Mouse (Mus musculus): ENCODE data around the gene Mgrn1.

Gene Mgrn1

DNA sequence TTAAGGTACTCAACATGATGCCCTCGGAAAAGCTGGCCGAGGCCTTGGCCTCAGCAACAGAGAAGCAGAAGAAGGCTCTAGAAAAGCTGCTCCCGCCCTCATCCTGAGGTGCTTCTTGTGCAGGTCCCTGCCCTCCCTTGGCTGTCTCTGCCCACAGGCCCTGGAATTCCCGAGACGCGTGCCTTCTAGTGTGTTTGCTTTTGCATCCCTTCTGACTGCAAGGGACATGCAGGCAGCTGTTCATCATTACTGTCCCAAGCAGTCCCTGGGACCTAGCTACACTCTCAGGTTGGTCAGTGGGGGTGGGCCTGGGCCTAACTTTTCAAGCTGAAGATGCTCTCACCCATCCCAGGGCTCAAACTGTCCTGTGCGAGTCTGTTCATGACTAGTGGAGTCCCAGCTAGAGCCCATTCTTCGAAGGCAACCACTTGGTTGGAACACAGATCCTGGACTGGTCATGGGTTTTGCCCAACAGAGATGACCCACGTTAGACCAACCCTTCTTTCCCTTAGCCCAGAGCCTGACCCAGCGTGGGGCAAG lies 54.3 kb downstream of the Mgrn1 start:
- DNase-seq (ENCODE audit: low read depth, low spot score), result no peak

DNA sequence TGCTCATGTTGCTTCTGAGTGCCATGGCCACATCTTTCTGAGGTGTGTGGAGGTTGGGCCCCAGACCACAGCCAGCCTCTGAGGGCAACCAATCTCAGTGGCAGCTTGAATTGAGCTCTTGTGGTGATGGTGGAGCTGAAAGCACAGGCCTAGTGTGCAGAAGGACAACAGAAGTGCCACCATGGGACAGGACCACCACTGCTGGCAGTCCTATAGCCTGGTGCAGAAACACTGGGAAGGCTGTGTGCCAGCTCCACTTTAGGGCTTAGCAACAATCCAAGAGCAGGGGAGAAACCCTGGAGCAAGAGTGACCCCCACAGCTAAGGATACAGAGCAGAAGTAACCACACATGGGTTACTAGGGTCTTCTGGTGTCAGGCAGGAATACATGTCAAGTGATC lies 55.0 kb downstream of the Mgrn1 start:
- no peak for DNase-seq (ENCODE audit: low read depth, low spot score)

DNA sequence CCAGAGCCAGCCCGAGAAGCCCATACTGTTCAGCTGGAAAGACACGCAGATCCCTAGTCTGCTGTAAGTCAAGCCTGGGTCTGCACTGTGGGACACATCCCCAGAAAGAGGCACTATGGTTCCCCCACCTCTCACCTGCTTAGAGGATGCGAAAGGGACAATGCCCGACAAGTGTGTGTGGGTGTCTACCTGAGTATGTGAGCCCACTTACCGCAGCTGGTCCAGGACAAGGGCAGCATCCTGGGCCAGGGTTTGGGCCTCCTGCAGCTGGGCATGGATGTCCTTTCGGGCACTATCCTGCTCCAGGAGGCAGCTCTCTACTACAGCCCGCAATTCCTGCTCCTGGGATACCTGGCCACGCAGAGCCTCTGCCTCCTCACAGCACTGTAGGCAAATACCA lies 56.8 kb downstream of the Mgrn1 start:
- DNase-seq (ENCODE audit: low read depth, low spot score), result no peak

DNA sequence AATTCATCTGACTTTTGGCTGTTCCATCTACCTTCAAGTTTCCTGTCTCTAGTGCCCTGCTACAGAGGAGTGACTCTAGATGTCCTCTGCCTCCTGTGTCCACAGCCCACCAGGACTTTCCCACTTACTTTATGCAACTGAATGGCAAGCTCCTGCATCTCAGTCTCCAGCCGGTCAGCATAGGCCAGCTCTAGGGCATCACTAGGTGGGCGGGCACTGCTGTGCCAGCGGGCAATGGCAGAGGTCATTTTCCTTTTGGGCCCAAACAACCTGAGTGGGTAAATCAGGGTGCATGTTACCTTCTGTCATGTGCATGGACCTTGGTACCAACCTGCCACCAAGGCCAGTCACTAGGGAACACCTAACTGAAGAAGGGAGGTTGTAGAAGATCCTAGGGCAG lies 57.4 kb downstream of the Mgrn1 start:
- no peak for DNase-seq (ENCODE audit: low read depth, low spot score)

GRCm38 (mm10) chr16:4945415-4945814 lies 59.4 kb downstream of the Mgrn1 start:
- no peak for DNase-seq (ENCODE audit: low read depth, low spot score)

GRCm38 (mm10) chr16:4946155-4946554 lies 60.1 kb downstream of the Mgrn1 start:
- no peak for DNase-seq (ENCODE audit: low read depth, low spot score)

- no peak for DNase-seq (ENCODE audit: low read depth, low spot score)
Observed at GRCm38 (mm10) chr16:4947378-4947777, 61.3 kb downstream of the Mgrn1 start.

GRCm38 (mm10) chr16:4956609-4957008 lies 70.6 kb downstream of the Mgrn1 start:
- DNase-seq (ENCODE audit: low read depth, low spot score), result no peak

DNA sequence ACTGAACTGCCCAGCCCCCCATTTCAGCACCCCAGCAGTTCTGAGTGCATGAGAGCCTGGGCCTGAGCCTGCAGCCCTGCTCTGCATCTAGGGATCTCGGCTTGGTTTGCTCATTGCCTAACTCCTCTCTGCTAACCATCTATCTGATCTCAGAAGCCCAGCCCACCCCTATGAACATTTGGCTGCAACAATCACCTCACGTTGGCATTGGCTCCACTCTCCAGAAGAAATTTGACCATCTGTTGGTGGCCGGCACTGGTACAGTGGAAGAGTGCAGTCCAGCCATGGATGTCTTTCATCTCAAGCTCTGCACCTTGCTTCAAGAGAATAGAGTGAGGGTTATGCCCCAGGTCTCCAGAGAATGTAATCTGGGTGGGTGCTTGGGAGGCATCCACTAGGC lies 71.4 kb downstream of the Mgrn1 start:
- no peak for DNase-seq (ENCODE audit: low read depth, low spot score)

- no peak for DNase-seq (ENCODE audit: low read depth, low spot score)
Observed at GRCm38 (mm10) chr16:4960260-4960659, 74.2 kb downstream of the Mgrn1 start.

GRCm38 (mm10) chr16:4963346-4963745 lies 77.3 kb downstream of the Mgrn1 start:
- DNase-seq (ENCODE audit: low read depth, low spot score), result no peak

DNA sequence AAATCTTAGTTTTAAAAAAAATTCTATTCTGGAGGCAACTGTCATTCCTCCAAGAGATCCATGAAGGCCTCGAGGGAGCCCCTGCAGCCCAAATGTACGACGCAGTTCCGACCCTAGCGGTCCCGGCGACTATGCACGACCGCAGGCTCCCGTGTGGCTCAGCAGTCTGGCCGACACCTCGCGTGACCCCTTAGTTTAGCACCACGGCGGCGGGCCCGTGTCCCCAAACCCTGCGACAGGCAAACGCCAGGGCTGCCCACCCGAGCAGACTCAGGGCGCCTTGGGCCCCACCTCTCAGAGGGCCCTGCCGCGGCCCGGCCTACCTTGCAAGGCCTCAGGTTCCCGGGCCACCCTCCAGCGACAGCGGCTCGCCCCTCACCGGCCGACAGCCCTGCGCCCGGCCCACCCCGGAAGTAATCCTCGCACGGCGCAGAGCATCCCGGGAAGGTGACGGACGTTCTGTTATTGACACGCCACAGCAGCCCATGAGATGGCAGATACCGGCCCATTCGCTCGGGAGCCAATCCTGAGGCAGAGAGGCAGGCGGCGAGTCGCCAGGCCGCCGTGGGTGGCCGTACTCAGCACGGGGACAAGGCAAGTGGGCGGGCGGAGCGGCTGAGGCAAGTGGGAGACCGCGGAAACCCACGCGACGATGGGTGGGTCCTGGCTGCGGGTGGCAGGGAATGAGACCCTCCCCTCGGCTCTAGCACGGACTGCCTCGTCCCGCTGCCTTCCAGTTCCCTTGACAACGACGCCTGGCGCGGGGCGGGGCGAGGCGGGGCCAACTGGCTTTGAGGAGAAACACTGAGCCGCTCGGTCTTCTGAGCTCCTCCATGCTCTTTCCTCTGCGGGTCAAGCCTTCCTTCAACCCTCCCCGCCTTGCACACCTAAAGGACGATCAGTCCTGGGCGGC lies 78.0 kb downstream of the Mgrn1 start, which contains the start of gene Anks3:
Anks3 (minus strand) TSS at position 409 of the 913 bp plus-strand sequence.
- peak; percentile 95 for DNase-seq (ENCODE audit: low read depth, low spot score)

- DNase-seq (ENCODE audit: low read depth, low spot score), result no peak
Observed at GRCm38 (mm10) chr16:4964731-4965391, 78.8 kb downstream of the Mgrn1 start.

DNA sequence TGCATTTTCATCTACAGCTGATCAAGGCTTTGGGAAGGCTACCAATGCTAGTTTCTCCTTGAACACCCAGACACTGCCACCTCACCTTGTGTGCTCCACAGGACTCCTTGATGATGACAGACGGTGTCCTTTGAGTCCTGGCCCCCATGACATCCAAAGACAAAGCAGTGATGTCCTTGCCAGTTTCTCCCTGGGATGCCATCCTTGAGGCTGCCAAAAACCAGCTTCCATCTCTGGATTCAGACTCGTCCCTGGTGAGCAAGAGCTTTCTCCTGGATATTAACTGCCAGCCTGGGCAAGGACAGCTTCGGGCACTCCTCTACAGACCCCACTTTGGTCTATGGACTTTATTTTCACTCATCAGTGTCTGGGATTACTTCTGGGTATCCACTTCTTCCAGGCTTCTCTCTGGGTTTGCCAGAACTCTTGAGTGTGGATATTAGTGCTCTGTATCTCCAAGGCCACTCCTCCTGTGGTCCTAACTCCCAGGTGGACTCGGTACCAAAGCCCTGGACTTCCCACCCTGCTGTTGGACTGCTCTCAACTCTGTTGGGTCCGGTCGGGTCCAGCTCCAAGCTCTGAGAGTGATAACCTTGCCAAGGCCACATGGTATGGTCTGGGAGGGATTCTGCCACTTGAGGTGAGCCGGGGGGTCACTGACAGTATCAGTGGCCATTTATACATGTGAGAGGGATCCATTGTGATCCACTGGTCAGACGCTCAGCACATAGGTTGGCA lies 79.5 kb downstream of the Mgrn1 start:
- DNase-seq (ENCODE audit: low read depth, low spot score), result no peak

DNA sequence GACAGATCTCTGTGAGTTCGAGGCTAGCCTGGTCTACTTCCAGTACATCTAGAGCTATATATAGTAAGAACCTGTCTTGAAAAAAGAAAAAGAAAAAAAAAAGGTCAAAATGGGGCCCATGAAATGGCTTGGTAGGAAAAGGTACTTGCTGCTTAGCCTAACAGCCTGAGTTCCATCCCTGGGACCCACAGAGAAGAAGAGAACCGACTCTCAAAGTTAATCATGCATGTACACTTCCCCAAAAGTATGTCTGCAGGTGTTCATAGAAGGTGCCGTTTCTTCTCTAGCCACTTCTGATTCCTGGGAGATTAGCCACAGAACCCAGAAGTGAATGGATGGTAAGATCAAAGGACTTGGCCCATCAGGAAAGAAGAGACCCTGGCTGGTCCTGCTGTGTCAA lies 82.4 kb downstream of the Mgrn1 start:
- no peak for DNase-seq (ENCODE audit: low read depth, low spot score)

GRCm38 (mm10) chr16:4969055-4969843 lies 83.2 kb downstream of the Mgrn1 start:
- no peak for DNase-seq (ENCODE audit: low read depth, low spot score)

- no peak for DNase-seq (ENCODE audit: low read depth, low spot score)
Observed at GRCm38 (mm10) chr16:4971626-4972025, 85.6 kb downstream of the Mgrn1 start.

GRCm38 (mm10) chr16:4974521-4974920 lies 88.5 kb downstream of the Mgrn1 start:
- no peak for DNase-seq (ENCODE audit: low read depth, low spot score)

- DNase-seq (ENCODE audit: low read depth, low spot score), result no peak
Observed at GRCm38 (mm10) chr16:4976180-4976579, 90.1 kb downstream of the Mgrn1 start.

- DNase-seq (ENCODE audit: low read depth, low spot score), result no peak
Observed at GRCm38 (mm10) chr16:4978275-4979051, 92.4 kb downstream of the Mgrn1 start.
